Mouse (Mus musculus): ENCODE measurements around the gene Brat1.

DNA sequence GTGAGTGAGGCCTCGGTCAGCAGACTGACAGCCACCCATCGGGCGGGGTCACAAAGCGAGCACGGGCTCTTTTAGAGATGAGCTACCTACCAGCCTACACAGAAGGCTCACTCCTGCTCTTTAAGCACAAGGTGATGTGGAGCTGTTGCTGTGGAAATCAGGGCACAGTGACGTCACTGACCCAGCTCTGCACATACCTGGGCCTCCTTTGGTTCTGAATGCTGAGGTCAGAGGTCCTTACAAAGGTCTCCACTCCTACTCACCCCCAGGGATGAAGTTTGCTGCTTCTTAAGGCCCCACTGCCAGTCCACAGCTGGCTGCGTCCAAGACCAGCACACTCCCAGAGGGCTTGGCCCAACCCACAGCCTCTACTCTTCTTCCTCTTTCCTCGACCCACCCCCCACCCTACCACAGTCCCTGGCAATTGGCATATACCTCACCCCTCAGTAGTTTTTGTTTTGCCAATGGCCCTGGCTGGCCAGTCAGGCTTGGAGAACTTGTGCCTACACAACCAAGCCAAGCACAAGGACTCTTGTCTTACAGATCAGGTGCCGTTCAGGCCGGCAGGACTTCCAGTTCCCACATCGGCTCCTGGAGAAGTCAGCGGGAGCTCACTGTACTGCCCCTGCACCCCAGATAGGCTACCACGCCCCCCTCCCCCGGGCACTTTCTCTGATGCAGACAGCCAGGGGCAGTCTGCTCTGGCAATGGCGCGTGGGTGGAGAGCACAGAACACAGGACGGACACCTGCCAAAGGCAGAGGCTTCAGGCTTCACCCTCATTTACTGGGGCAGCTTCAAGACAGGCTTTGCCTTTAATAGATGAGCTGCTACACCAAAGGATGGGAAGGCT is 41.8 kb upstream of the Brat1 start:
- TF ChIP-seq CTCF (IDR thresholded peaks at IDR 0.05; ENCODE audit: low read depth) (no peak), EP300 (optimal IDR thresholded peaks at IDR 0.05) (no peak)
